Mouse (Mus musculus) liver, embryonic 14.5 days (tissue): ENCODE results near the gene Fam221a. TPM values are rescaled to one million over a fixed set of nuclear protein-coding genes. Genes with fewer than 3 reads are reported as not detected.

ENCODE experiments used
- ATAC-seq: fragments of 200-750 bp; cut with Nextera tagmentation; 2 replicates; pipeline ENCODE4 v1.8.0; 2017; ENCODE audit warnings: moderate number of reproducible peaks, mild to moderate bottlenecking, moderate library complexity; ENCODE audit not compliant: insufficient read depth
- DNase-seq, 3 experiments: peaks; one replicate each; pipeline ENCODE4 v3.0.0-alpha.2; 2012 to 2013; ENCODE audit warnings: low read depth in 3 of 3, low spot score in 3 of 3
- H3K27ac ChIP-seq: fragments of 300-500 bp; sonication (generic); 2 replicates; pipeline ENCODE4 v1.5.1; 2014; ENCODE audit warnings: moderate library complexity, mild to moderate bottlenecking, control low read depth, inconsistent platforms
- H3K27me3 ChIP-seq: fragments of 300-500 bp; sonication (generic); 2 replicates; pipeline ENCODE4 v1.6.1; 2014; ENCODE audit warnings: mild to moderate bottlenecking, low read length, moderate library complexity; ENCODE audit not compliant: control insufficient read depth, insufficient read depth
- H3K36me3 ChIP-seq: fragments of 300-500 bp; sonication (generic); replicated peaks from 2 replicates; pipeline ENCODE4 v1.6.1; 2014; ENCODE audit warnings: low read depth; ENCODE audit not compliant: control insufficient read depth, insufficient read depth
- H3K4me1 ChIP-seq, 2 experiments: fragments of 200-500 bp in 1 of 2; fragments of 300-500 bp in 1 of 2; sonication (generic) in 1 of 2; replicated peaks; 2 replicates each; pipeline ENCODE4 v1.6.1; 2012 to 2014; ENCODE audit warnings: antibody characterized with exemption in 1 of 2, inconsistent platforms in 1 of 2, low read length in 1 of 2; ENCODE audit not compliant: control insufficient read depth in 2 of 2, insufficient read depth in 2 of 2
- H3K4me2 ChIP-seq: fragments of 300-500 bp; sonication (generic); 2 replicates; pipeline ENCODE4 v1.6.1; 2014; ENCODE audit warnings: low read depth, mild to moderate bottlenecking, control low read depth, moderate library complexity
- H3K4me3 ChIP-seq, 2 experiments: fragments of 200-500 bp in 1 of 2; fragments of 300-500 bp in 1 of 2; sonication (generic) in 1 of 2; 2 replicates each; pipeline ENCODE4 v1.5.1; 2012 to 2014; ENCODE audit warnings: low read depth in 2 of 2, low read length in 2 of 2, mild to moderate bottlenecking in 2 of 2, control low read depth in 1 of 2, inconsistent platforms in 1 of 2, moderate library complexity in 1 of 2; ENCODE audit not compliant: insufficient read depth in 1 of 2
- H3K9ac ChIP-seq: fragments of 300-500 bp; sonication (generic); replicated peaks from 2 replicates; pipeline ENCODE4 v1.6.1; 2014; ENCODE audit warnings: mild to moderate bottlenecking, control low read depth, moderate library complexity
- H3K9me3 ChIP-seq: fragments of 300-500 bp; sonication (generic); 2 replicates; pipeline ENCODE4 v1.6.1; 2016; ENCODE audit warnings: low read length, mixed read lengths; ENCODE audit not compliant: control insufficient read depth
- CTCF ChIP-seq: IDR thresholded peaks from 2 replicates; pipeline ENCODE4 v1.5.1; 2016; ENCODE audit warnings: antibody characterized with exemption, low read depth, control low read depth
- EP300 ChIP-seq: IDR thresholded peaks from 2 replicates; pipeline ENCODE4 v1.6.1; 2016; ENCODE audit warnings: antibody characterized with exemption, low read depth
- WGBS: fragments of 180-500 bp; shearing (Covaris S2); extraction: QIAGEN DNeasy Blood & Tissue Kit; methylation state at CpG from one replicate; pipeline ENCODE4 v1.1.7; 2014; ENCODE audit not compliant: insufficient replicate concordance; 5-methylcytosine and 5-hydroxymethylcytosine counted together
- polyA plus RNA-seq, 2 experiments: library from polyadenylated mRNA; depleted of rRNA in 1 of 2; stranded (reverse) in 1 of 2; unstranded in 1 of 2; fragments of >200 nt; fragmentation: Nextera tagmentation in 1 of 2; extraction: Ambion mirVana in 1 of 2; gene quantifications; 2 replicates each; pipeline versions ENCODE4 v1.2.1 to v1.2.3; 2012 to 2014

The Fam221a gene
- polyA plus RNA-seq, 2 experiments: 2.2 to 2.5 TPM

- H3K27me3 ChIP-seq: no peaks in the 10 kb centered on the region
- 56% methylated on average over 7 of the region's 7 CpGs for WGBS
- no peaks in the 10 kb centered on the region for H3K9me3 ChIP-seq
- no peak for ATAC-seq
- H3K27ac ChIP-seq: no peak overlapping the region
- no peak overlapping the region for H3K4me3 ChIP-seq
- H3K9ac ChIP-seq: no peak overlapping the region
- TF ChIP-seq EP300 (no peak), CTCF (no peak)
- no peaks in the 10 kb centered on the region for H3K4me1 ChIP-seq
- H3K36me3 ChIP-seq: no peaks in the 10 kb centered on the region
- no peak overlapping the region for H3K4me2 ChIP-seq
- DNase-seq: peak in 1 of 3 experiments; percentile 19
Measured at GRCm38 (mm10) chr6:49349826-49350225, 17.7 kb upstream of the Fam221a start.

- ATAC-seq (no peak), DNase-seq (no peak)
- no peaks in the 10 kb centered on the region for H3K9me3 ChIP-seq
- no peak overlapping the region for H3K27ac ChIP-seq
- H3K9ac ChIP-seq: no peak overlapping the region
- 43% methylated on average over 3 of the region's 3 CpGs for WGBS
- H3K4me1 ChIP-seq: no peaks in the 10 kb centered on the region
- H3K4me3 ChIP-seq: no peak overlapping the region
- H3K36me3 ChIP-seq: no peaks in the 10 kb centered on the region
- H3K27me3 ChIP-seq: no peaks in the 10 kb centered on the region
- TF ChIP-seq EP300 (no peak), CTCF (no peak)
- H3K4me2 ChIP-seq: no peak overlapping the region
Measured at GRCm38 (mm10) chr6:49354613-49355012, 12.9 kb upstream of the Fam221a start.

DNA sequence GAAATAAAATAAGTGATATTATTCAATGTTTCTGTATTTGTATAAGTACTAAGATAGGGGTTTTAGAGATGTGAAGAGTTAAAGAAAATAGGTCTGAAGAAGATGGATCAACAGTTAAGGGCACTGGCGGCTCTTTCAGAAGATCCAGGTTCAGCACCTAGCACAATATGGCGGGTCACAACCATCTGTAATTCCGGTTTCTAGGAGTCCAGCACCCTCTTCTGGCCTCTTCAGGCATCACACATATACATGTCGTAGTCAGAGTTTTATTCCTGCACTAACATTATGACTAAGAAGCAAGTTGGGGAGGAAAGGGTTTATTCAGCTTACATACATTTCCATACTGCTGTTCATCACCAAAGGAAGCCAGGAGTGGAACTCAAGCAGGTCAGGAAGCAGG lies 12.4 kb upstream of the Fam221a start:
- no peaks in the 10 kb centered on the region for H3K9me3 ChIP-seq
- no peak overlapping the region for H3K9ac ChIP-seq
- 56% methylated on average over 4 of the region's 4 CpGs for WGBS
- no peaks in the 10 kb centered on the region for H3K27me3 ChIP-seq
- H3K4me2 ChIP-seq: no peak overlapping the region
- DNase-seq (no peak), ATAC-seq (no peak)
- TF ChIP-seq EP300 (no peak), CTCF (peak; percentile 33)
- no peak overlapping the region for H3K27ac ChIP-seq
- no peaks in the 10 kb centered on the region for H3K4me1 ChIP-seq
- H3K4me3 ChIP-seq: no peak overlapping the region
- H3K36me3 ChIP-seq: no peaks in the 10 kb centered on the region

DNA sequence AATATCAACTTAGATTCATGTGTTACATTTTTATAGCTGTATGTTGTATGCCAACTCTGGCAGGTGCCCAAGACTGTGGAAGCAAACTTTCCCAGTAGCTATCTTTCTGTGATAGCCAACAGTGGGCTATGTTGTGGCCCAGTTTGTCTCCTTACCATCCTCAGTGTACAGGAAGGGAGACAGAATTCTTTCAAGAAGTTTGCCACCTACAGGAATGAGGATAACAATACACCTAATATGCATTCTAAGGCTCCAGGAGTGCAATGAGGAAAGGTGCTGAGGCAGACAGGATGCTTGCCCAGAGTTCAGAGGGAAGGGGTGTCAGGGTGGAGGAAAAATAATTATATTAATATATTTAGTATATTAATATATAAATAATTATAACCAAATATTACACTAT lies 7.1 kb upstream of the Fam221a start:
- TF ChIP-seq EP300: no peak
- TF ChIP-seq CTCF: no peak
- Histone ChIP-seq H3K36me3 (no peaks in the 10 kb centered on the region), H3K4me3 (no peak overlapping the region), H3K4me1 (no peaks in the 10 kb centered on the region), H3K27me3 (no peaks in the 10 kb centered on the region), H3K9me3 (no peaks in the 10 kb centered on the region), H3K4me2 (no peak overlapping the region), H3K27ac (no peak overlapping the region), H3K9ac (no peak overlapping the region)
- DNase-seq (no peak), ATAC-seq (no peak)

DNA sequence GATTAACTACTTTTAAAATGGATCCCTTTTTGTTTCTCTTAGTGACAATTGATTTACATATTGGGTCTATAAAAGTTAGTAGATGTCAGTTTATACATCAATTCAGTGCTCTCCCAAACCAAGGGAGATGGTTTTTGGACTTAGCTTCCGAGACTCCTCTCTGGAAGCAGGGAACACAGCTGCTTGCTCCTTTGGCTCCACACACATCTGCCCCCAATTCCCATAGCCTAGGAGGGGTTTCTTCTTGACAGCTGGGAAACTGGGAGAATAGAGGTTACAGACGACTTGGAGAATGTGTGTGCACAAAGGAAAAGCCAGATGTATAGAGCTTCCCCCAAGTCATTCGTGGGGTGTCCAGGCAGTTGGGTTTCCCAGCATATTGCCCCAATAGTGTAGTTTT lies 673 bp downstream of the Fam221a start:
- WGBS: 54% methylated on average over 3 of the region's 3 CpGs
- no peak for DNase-seq
- peak overlapping the region; percentile 40 to 62 for H3K4me3 ChIP-seq

DNA sequence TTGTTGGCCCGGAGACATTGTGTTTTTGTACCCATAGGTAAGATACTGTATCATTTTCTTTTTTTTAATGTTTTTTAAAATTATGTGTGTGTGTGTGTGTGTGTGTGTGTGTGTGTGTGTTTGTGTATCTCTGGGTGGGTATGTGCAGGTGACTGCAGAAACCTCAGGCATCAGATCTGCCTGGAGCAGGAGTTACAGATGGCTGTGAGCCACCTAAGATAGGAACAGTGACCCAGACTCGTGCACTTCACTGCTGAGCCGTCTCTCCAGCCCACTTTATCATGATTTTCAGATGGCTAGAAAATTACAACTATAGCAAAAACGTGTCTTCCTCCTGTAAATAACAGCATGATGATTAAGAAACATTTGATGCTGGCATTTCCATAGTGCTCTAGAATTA lies 5.2 kb downstream of the Fam221a start:
- Histone ChIP-seq H3K36me3 (no peaks in the 10 kb centered on the region), H3K27ac (no peak overlapping the region), H3K4me2 (no peak overlapping the region), H3K9ac (no peak overlapping the region), H3K9me3 (no peaks in the 10 kb centered on the region), H3K4me1 (peaks cover 7 to 10% of the 10 kb centered on the region in 2 experiments), H3K27me3 (no peaks in the 10 kb centered on the region), H3K4me3 (no peak overlapping the region)
- no peak for ATAC-seq
- WGBS: 32% methylated on average over 4 of the region's 4 CpGs
- TF ChIP-seq CTCF (no peak), EP300 (0 out of 2 replicates have a peak, but pooled peaks have one; percentile 25)
- no peak for DNase-seq

More for the DNA sequence above, 673 bp downstream of the Fam221a start:
- H3K27ac ChIP-seq: no peak overlapping the region
- peaks cover 7 to 10% of the 10 kb centered on the region in 2 experiments for H3K4me1 ChIP-seq
- peak overlapping the region; percentile 95 for H3K4me2 ChIP-seq
- no peaks in the 10 kb centered on the region for H3K27me3 ChIP-seq
- no peak for TF ChIP-seq CTCF
- no peak for TF ChIP-seq EP300
- no peaks in the 10 kb centered on the region for H3K36me3 ChIP-seq
- no peaks in the 10 kb centered on the region for H3K9me3 ChIP-seq
- H3K9ac ChIP-seq: peak overlapping the region; percentile 78
- ATAC-seq: no peak
